In the genomic region with DNA sequence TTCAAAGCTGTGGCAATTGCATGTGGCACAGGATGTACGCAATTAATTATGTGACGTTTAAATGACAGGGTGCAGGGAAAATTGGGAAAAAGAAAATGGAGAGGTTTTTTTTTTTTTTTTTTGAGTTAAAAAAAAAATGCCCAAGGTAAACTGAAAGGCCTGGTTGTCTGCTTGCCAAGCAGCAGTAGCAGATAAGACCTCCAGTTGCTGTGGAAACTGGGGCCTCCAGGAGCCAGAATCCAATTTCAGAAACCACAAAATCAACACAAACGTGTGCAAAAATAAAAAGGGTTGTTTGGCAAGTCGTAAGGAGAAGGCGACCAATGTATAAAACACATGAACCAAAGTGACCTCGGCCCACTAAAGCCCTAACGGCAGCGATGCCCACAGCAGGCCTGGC, we compare ENCODE assay signal across 14 mouse cellular contexts.
DNase-seq lines count a peak whose midpoint lies in the region; ATAC-seq lines count a peak whose summit lies in the region.
"Had no signal": no experiment of that assay in that cellular context is flagged by ENCODE, and none has a peak within 500 bp of the region (broad histone marks: within the 10 kb centered on the region; RNA-seq: fewer than 3 reads in every experiment).

No protein-coding gene starts in this region.

- no peaks in the 10 kb centered on the region for H3K36me3 ChIP-seq in midbrain, embryonic 16.5 days (ENCODE audit: control insufficient read depth, insufficient read depth, low read length)
- no peaks in the 10 kb centered on the region for H3K36me3 ChIP-seq in midbrain, embryonic 13.5 days
- no peaks in the 10 kb centered on the region for H3K36me3 ChIP-seq in limb, embryonic 13.5 days
- H3K36me3 ChIP-seq: forebrain, embryonic 15.5 days; liver, embryonic 13.5 days had no signal

- ATAC-seq in midbrain, embryonic 16.5 days: no peak
- ATAC-seq in midbrain, embryonic 13.5 days: no peak
- no peak for ATAC-seq in limb, embryonic 13.5 days (ENCODE audit: low FRiP score, low read depth)
- 0 out of 2 replicates have a peak, but pooled peaks have one; percentile 34 for ATAC-seq in megakaryocyte progenitor cell, adult 5-6 weeks (replicated peaks; ENCODE audit: poor library complexity)
- ATAC-seq in erythroid progenitor cell, adult 5-6 weeks (replicated peaks; ENCODE audit: low FRiP score, poor library complexity, severe bottlenecking): no peak
- ATAC-seq: forebrain, embryonic 15.5 days had no signal

- peak; percentile 7 for DNase-seq in adrenal gland, adult 2 months
- DNase-seq in adrenal gland, postnatal 25 days: no peak
- DNase-seq in kidney, postnatal 10 days: no peak
- DNase-seq: cerebellum, adult 18-20 months; gastrocnemius, postnatal 25 days; heart, postnatal 10 days; kidney, postnatal 14 days; liver, embryonic 13.5 days had no signal

- H3K27me3 ChIP-seq in midbrain, embryonic 16.5 days (ENCODE audit: control insufficient read depth, insufficient read depth, low read depth, low read length): no peaks in the 10 kb centered on the region
- no peaks in the 10 kb centered on the region for H3K27me3 ChIP-seq in midbrain, embryonic 13.5 days
- H3K27me3 ChIP-seq in limb, embryonic 13.5 days: no peaks in the 10 kb centered on the region
- H3K27me3 ChIP-seq: forebrain, embryonic 15.5 days; liver, embryonic 13.5 days had no signal

- peaks cover 7% of the 10 kb centered on the region for H3K4me1 ChIP-seq in midbrain, embryonic 16.5 days (ENCODE audit: control insufficient read depth, insufficient read depth, low read length)
- peaks cover 6% of the 10 kb centered on the region; the same call in 1 of the 2 replicates for H3K4me1 ChIP-seq in midbrain, embryonic 13.5 days (replicated peaks)
- H3K4me1 ChIP-seq in limb, embryonic 13.5 days: peaks cover 20% of the 10 kb centered on the region

- WGBS in midbrain, embryonic 16.5 days: 59% methylated on average over 8 of the region's 8 CpGs
- 77% methylated on average over 8 of the region's 8 CpGs for WGBS in midbrain, embryonic 13.5 days
- 22% methylated on average over 8 of the region's 8 CpGs for WGBS in limb, embryonic 13.5 days

- no peaks in the 10 kb centered on the region for H3K9me3 ChIP-seq in midbrain, embryonic 16.5 days (replicated peaks; ENCODE audit: control insufficient read depth, low read length, poor library complexity, severe bottlenecking)
- no peaks in the 10 kb centered on the region for H3K9me3 ChIP-seq in midbrain, embryonic 13.5 days
- no peaks in the 10 kb centered on the region for H3K9me3 ChIP-seq in limb, embryonic 13.5 days
- H3K9me3 ChIP-seq: forebrain, embryonic 15.5 days; liver, embryonic 13.5 days had no signal

- H3K27ac ChIP-seq in midbrain, embryonic 16.5 days (ENCODE audit: low read length): peak overlapping the region; percentile 33; the same call in 1 of the 2 replicates
- H3K27ac ChIP-seq in midbrain, embryonic 13.5 days: no peak overlapping the region
- peak overlapping the region; percentile 49; the same call in 1 of the 2 replicates for H3K27ac ChIP-seq in limb, embryonic 13.5 days
- H3K27ac ChIP-seq: forebrain, embryonic 15.5 days; liver, embryonic 13.5 days had no signal

- H3K4me2 ChIP-seq in midbrain, embryonic 16.5 days (ENCODE audit: low read length): no peak overlapping the region; the same call in 1 of the 2 replicates
- no peak overlapping the region for H3K4me2 ChIP-seq in midbrain, embryonic 13.5 days (replicated peaks)
- no peak overlapping the region for H3K4me2 ChIP-seq in limb, embryonic 13.5 days (replicated peaks)
- H3K4me2 ChIP-seq: forebrain, embryonic 15.5 days; liver, embryonic 13.5 days had no signal

- no peak overlapping the region for H3K9ac ChIP-seq in midbrain, embryonic 16.5 days (ENCODE audit: low read depth, low read length)
- H3K9ac ChIP-seq in midbrain, embryonic 13.5 days (replicated peaks): no peak overlapping the region
- H3K9ac ChIP-seq in limb, embryonic 13.5 days: no peak overlapping the region
- H3K9ac ChIP-seq: forebrain, embryonic 15.5 days; liver, embryonic 13.5 days had no signal

- no peak overlapping the region for H3K4me3 ChIP-seq in midbrain, embryonic 16.5 days (ENCODE audit: low read depth, low read length)
- no peak overlapping the region for H3K4me3 ChIP-seq in midbrain, embryonic 13.5 days (replicated peaks)
- H3K4me3 ChIP-seq in limb, embryonic 13.5 days: no peak overlapping the region
- H3K4me3 ChIP-seq: forebrain, embryonic 15.5 days; liver, embryonic 13.5 days had no signal
